Mouse (Mus musculus): ENCODE data around the gene Lingo1. TPM values are rescaled to one million over a fixed set of nuclear protein-coding genes. Genes with fewer than 3 reads are reported as not detected.

Gene Lingo1
- polyA plus RNA-seq, 1 experiment from 2014 or later, result 1.3 TPM

DNA sequence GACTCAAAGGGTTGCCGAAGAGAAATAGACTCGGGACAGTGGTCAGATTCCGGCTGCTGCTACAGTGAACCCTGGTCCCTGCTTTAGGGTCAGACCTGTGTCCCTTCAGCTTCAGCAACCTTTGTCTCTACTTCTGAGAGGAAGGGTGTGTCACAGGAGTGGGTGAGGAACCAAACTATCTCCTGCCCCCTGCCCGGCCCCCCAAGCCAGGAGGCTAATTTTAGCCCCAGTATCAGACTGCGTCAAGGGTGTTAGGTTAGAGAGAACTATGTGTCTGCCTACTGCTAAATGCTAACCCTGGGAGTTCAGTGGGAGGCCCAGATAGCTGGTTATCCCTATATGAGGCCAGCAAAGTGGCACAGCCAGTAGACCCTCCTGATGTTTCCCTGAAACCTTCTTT, 38.9 kb upstream of the Lingo1 start:
- no peak for ATAC-seq
- H3K27me3 ChIP-seq (replicated peaks; ENCODE audit: insufficient read depth, low read length), result no peaks in the 10 kb centered on the region
- no peaks in the 10 kb centered on the region for H3K4me1 ChIP-seq (ENCODE audit: insufficient read depth, low read depth, low read length)
- 67% methylated on average over 5 of the region's 5 CpGs for WGBS
- no peak for TF ChIP-seq EP300 (IDR thresholded peaks at IDR 0.05)
- TF ChIP-seq CTCF (IDR thresholded peaks at IDR 0.05), result no peak
- H3K9me3 ChIP-seq (ENCODE audit: low read length), result no peaks in the 10 kb centered on the region
- no peak for DNase-seq (ENCODE audit: low spot score)
- no peak overlapping the region for H3K4me3 ChIP-seq (ENCODE audit: low read depth, low read length)
- H3K9ac ChIP-seq (replicated peaks; ENCODE audit: low read depth), result no peak overlapping the region
- no peak overlapping the region for H3K27ac ChIP-seq (ENCODE audit: low read length)
- H3K36me3 ChIP-seq (ENCODE audit: insufficient read depth, low read length), result no peaks in the 10 kb centered on the region
- no peak overlapping the region for H3K4me2 ChIP-seq (replicated peaks; ENCODE audit: low read depth, low read length)

- ATAC-seq, result no peak
- no peaks in the 10 kb centered on the region for H3K4me1 ChIP-seq (ENCODE audit: insufficient read depth, low read depth, low read length)
- H3K4me3 ChIP-seq (ENCODE audit: low read depth, low read length), result no peak overlapping the region
- DNase-seq (ENCODE audit: low spot score), result no peak
- no peak overlapping the region for H3K9ac ChIP-seq (replicated peaks; ENCODE audit: low read depth)
- 23% methylated on average over 6 of the region's 6 CpGs for WGBS
- H3K27ac ChIP-seq (ENCODE audit: low read length), result no peak overlapping the region
- no peak for TF ChIP-seq CTCF (IDR thresholded peaks at IDR 0.05)
- TF ChIP-seq EP300 (IDR thresholded peaks at IDR 0.05), result no peak
- H3K4me2 ChIP-seq (replicated peaks; ENCODE audit: low read depth, low read length), result no peak overlapping the region
- no peaks in the 10 kb centered on the region for H3K36me3 ChIP-seq (ENCODE audit: insufficient read depth, low read length)
- no peaks in the 10 kb centered on the region for H3K9me3 ChIP-seq (ENCODE audit: low read length)
- H3K27me3 ChIP-seq (replicated peaks; ENCODE audit: insufficient read depth, low read length), result no peaks in the 10 kb centered on the region
Measured at GRCm38 (mm10) chr9:56832900-56833299, 36.6 kb upstream of the Lingo1 start.

DNA sequence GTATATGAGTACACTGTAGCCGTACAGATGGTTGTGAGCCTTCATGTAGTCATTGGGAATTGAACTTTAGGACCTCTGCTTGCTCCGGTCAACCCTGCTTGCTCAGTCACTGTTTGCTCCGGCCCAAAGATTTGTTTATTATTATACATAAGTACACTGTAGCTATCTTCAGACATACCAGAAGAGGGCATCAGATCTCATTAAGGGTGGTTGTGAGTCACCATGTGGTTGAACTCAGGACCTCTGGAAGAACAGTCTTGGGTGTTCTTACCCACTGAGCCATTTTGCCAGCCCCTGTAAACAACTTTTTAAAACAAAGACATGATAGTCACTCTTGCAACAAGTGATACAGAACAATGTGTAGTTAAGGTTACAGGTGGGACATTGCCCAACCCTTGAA, 35.6 kb upstream of the Lingo1 start:
- no peak overlapping the region for H3K9ac ChIP-seq (replicated peaks; ENCODE audit: low read depth)
- no peaks in the 10 kb centered on the region for H3K9me3 ChIP-seq (ENCODE audit: low read length)
- no peak overlapping the region for H3K4me3 ChIP-seq (ENCODE audit: low read depth, low read length)
- TF ChIP-seq CTCF (IDR thresholded peaks at IDR 0.05), result no peak
- TF ChIP-seq EP300 (IDR thresholded peaks at IDR 0.05), result no peak
- no peaks in the 10 kb centered on the region for H3K4me1 ChIP-seq (ENCODE audit: insufficient read depth, low read depth, low read length)
- DNase-seq (ENCODE audit: low spot score) (no peak), ATAC-seq (no peak)
- WGBS, result 67% methylated on average over 3 of the region's 3 CpGs
- no peaks in the 10 kb centered on the region for H3K36me3 ChIP-seq (ENCODE audit: insufficient read depth, low read length)
- no peak overlapping the region for H3K27ac ChIP-seq (ENCODE audit: low read length)
- H3K4me2 ChIP-seq (replicated peaks; ENCODE audit: low read depth, low read length), result no peak overlapping the region
- H3K27me3 ChIP-seq (replicated peaks; ENCODE audit: insufficient read depth, low read length), result no peaks in the 10 kb centered on the region

GRCm38 (mm10) chr9:56830162-56830561, 33.9 kb upstream of the Lingo1 start:
- Histone ChIP-seq H3K4me2 (replicated peaks; ENCODE audit: low read depth, low read length) (no peak overlapping the region), H3K27ac (ENCODE audit: low read length) (no peak overlapping the region), H3K9ac (replicated peaks; ENCODE audit: low read depth) (no peak overlapping the region), H3K4me3 (ENCODE audit: low read depth, low read length) (no peak overlapping the region), H3K9me3 (ENCODE audit: low read length) (no peaks in the 10 kb centered on the region), H3K4me1 (ENCODE audit: insufficient read depth, low read depth, low read length) (no peaks in the 10 kb centered on the region), H3K36me3 (ENCODE audit: insufficient read depth, low read length) (no peaks in the 10 kb centered on the region), H3K27me3 (replicated peaks; ENCODE audit: insufficient read depth, low read length) (0 out of 2 replicates have a peak, but pooled peaks cover 3% of the 10 kb centered on the region)
- no peak for TF ChIP-seq EP300 (IDR thresholded peaks at IDR 0.05)
- WGBS, result 37% methylated on average over 4 of the region's 4 CpGs
- no peak for DNase-seq (ENCODE audit: low spot score)
- no peak for ATAC-seq

GRCm38 (mm10) chr9:56828841-56829240, 32.6 kb upstream of the Lingo1 start:
- no peak for DNase-seq (ENCODE audit: low spot score)
- H3K4me2 ChIP-seq (replicated peaks; ENCODE audit: low read depth, low read length), result no peak overlapping the region
- 83% methylated on average over 6 of the region's 6 CpGs for WGBS
- H3K9ac ChIP-seq (replicated peaks; ENCODE audit: low read depth), result no peak overlapping the region
- no peaks in the 10 kb centered on the region for H3K36me3 ChIP-seq (ENCODE audit: insufficient read depth, low read length)
- TF ChIP-seq EP300 (IDR thresholded peaks at IDR 0.05) (no peak), CTCF (IDR thresholded peaks at IDR 0.05) (no peak)
- ATAC-seq, result no peak
- H3K9me3 ChIP-seq (ENCODE audit: low read length), result no peaks in the 10 kb centered on the region
- H3K27ac ChIP-seq (ENCODE audit: low read length), result no peak overlapping the region
- H3K27me3 ChIP-seq (replicated peaks; ENCODE audit: insufficient read depth, low read length), result 0 out of 2 replicates have a peak, but pooled peaks cover 3% of the 10 kb centered on the region
- no peaks in the 10 kb centered on the region for H3K4me1 ChIP-seq (ENCODE audit: insufficient read depth, low read depth, low read length)
- no peak overlapping the region for H3K4me3 ChIP-seq (ENCODE audit: low read depth, low read length)

DNA sequence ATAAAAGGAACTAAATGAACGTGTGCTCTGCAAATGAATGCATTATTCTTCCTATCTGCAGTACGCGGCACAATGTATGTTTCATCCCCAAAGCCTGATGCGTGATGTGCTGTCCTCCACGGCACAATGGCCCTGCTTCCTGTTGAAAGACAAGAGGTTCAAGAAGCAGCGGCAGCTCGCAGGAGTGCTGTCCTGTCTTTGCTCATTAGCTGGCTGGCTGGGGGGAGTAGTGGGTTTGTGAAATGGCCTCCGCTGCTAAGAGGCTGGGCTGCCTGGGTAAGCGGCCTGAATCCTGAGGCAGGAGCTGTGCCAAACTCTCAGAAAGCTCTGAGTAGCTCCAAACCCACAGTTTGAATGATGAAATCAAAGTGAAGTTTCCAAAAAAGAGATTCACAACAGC, 31.9 kb upstream of the Lingo1 start:
- Histone ChIP-seq H3K4me1 (ENCODE audit: insufficient read depth, low read depth, low read length) (no peaks in the 10 kb centered on the region), H3K9me3 (ENCODE audit: low read length) (no peaks in the 10 kb centered on the region), H3K9ac (replicated peaks; ENCODE audit: low read depth) (no peak overlapping the region), H3K27ac (ENCODE audit: low read length) (no peak overlapping the region), H3K27me3 (replicated peaks; ENCODE audit: insufficient read depth, low read length) (0 out of 2 replicates have a peak, but pooled peaks cover 3% of the 10 kb centered on the region), H3K4me3 (ENCODE audit: low read depth, low read length) (no peak overlapping the region), H3K36me3 (ENCODE audit: insufficient read depth, low read length) (no peaks in the 10 kb centered on the region), H3K4me2 (replicated peaks; ENCODE audit: low read depth, low read length) (no peak overlapping the region)
- DNase-seq (ENCODE audit: low spot score) (no peak), ATAC-seq (no peak)
- WGBS, result 33% methylated on average over 9 of the region's 9 CpGs
- no peak for TF ChIP-seq CTCF (IDR thresholded peaks at IDR 0.05)
- no peak for TF ChIP-seq EP300 (IDR thresholded peaks at IDR 0.05)
